Mouse (Mus musculus): ENCODE measurements at regions not wholly inside any gene's neighbourhood (a gene's known extent, or its start where the extent isn't known, plus 50 kb on each side); places are given as distances from the start of the nearest gene placed in this dataset.

- in situ Hi-C loops (cut with MboI, MseI) = no loop called here
Measured at GRCm38 (mm10) chr6:103405961-103406360, 104.4 kb upstream of the Chl1 start.

- in situ Hi-C loops (cut with MboI, MseI) = no loop called here
Measured at GRCm38 (mm10) chr6:103414888-103415287, 95.5 kb upstream of the Chl1 start.

GRCm38 (mm10) chr6:103421013-103421933, 89.1 kb upstream of the Chl1 start:
- in situ Hi-C loops (cut with MboI, MseI) = no loop called here

GRCm38 (mm10) chr6:103430933-103431594, 79.3 kb upstream of the Chl1 start:
- in situ Hi-C loops (cut with MboI, MseI) = no loop called here

- in situ Hi-C loops (cut with MboI, MseI) = no loop called here
Measured at GRCm38 (mm10) chr6:103431595-103431957, 78.8 kb upstream of the Chl1 start.

Measured in regulatory T cell (primary cell).